Mouse (Mus musculus) stomach, embryonic 15.5 days (tissue): ENCODE measurements around the gene Ess2. TPM values are rescaled to one million over a fixed set of nuclear protein-coding genes. Genes with fewer than 3 reads are reported as not detected.
"Not testable (repeated sequence)": the region's sequence is repeated elsewhere in the genome, so short reads cannot be mapped to it uniquely, and the experiment has no call there.

Source experiments
- ATAC-seq: fragments of 200-750 bp; cut with Nextera tagmentation; 2 replicates; pipeline ENCODE4 v1.8.0; 2017; ENCODE audit warnings: low read depth, moderate number of reproducible peaks, moderate TSS enrichment; ENCODE audit not compliant: insufficient read depth, low FRiP score
- H3K27ac ChIP-seq: fragments of 300-500 bp; sonication (generic); 2 replicates; pipeline ENCODE4 v1.5.1; 2015; ENCODE audit warnings: mild to moderate bottlenecking, inconsistent platforms
- H3K27me3 ChIP-seq: fragments of 300-500 bp; sonication (generic); replicated peaks from 2 replicates; pipeline ENCODE4 v1.6.1; 2015; ENCODE audit warnings: inconsistent platforms
- H3K36me3 ChIP-seq: fragments of 300-500 bp; sonication (generic); 2 replicates; pipeline ENCODE4 v1.6.1; 2015; ENCODE audit warnings: inconsistent platforms
- H3K4me1 ChIP-seq: fragments of 300-500 bp; sonication (generic); 2 replicates; pipeline ENCODE4 v1.6.1; 2015; ENCODE audit warnings: inconsistent platforms
- H3K4me2 ChIP-seq: fragments of 300-500 bp; sonication (generic); 2 replicates; pipeline ENCODE4 v1.6.1; 2015; ENCODE audit warnings: mild to moderate bottlenecking, inconsistent platforms
- H3K4me3 ChIP-seq: fragments of 300-500 bp; sonication (generic); replicated peaks from 2 replicates; pipeline ENCODE4 v1.5.1; 2015; ENCODE audit warnings: inconsistent platforms
- H3K9ac ChIP-seq: fragments of 300-500 bp; sonication (generic); 2 replicates; pipeline ENCODE4 v1.6.1; 2015; ENCODE audit warnings: inconsistent platforms
- H3K9me3 ChIP-seq: fragments of 300-500 bp; sonication (generic); 2 replicates; pipeline ENCODE4 v1.6.1; 2016; ENCODE audit warnings: inconsistent platforms
- WGBS: fragments of 180-500 bp; shearing (Covaris S2); methylation state at CpG from one replicate; pipeline ENCODE4 v1.1.7; 2015; 5-methylcytosine and 5-hydroxymethylcytosine counted together
- polyA plus RNA-seq: library from polyadenylated mRNA; unstranded; fragments of >200 nt; fragmentation: Nextera tagmentation; extraction: Ambion mirVana; gene quantifications from 2 replicates; pipeline ENCODE4 v1.2.1, GENCODE M21; 2015

The Ess2 gene
- 31.7 and 35.5 TPM in 2 replicates for polyA plus RNA-seq

GRCm38 (mm10) chr16:17911052-17911595, at the start of gene Ess2:
TSS of gene Ess2 (minus strand) at chr16:17911348.
- Histone ChIP-seq H3K36me3 (peaks cover 30% of the 10 kb centered on the region), H3K4me1 (peaks cover 22% of the 10 kb centered on the region), H3K27me3 (peaks cover 45% of the 10 kb centered on the region), H3K9me3 (no peaks in the 10 kb centered on the region), H3K4me2 (peak within 1 kb of the TSS; percentile 83), H3K9ac (peak within 1 kb of the TSS; percentile 51), H3K27ac (peak within 1 kb of the TSS; percentile 68; the same call in 1 of the 2 replicates), H3K4me3 (peak within 1 kb of the TSS; percentile 71)
- WGBS: 0% methylated on average over 35 of the region's 35 CpGs
- ATAC-seq: peak; percentile 94

DNA sequence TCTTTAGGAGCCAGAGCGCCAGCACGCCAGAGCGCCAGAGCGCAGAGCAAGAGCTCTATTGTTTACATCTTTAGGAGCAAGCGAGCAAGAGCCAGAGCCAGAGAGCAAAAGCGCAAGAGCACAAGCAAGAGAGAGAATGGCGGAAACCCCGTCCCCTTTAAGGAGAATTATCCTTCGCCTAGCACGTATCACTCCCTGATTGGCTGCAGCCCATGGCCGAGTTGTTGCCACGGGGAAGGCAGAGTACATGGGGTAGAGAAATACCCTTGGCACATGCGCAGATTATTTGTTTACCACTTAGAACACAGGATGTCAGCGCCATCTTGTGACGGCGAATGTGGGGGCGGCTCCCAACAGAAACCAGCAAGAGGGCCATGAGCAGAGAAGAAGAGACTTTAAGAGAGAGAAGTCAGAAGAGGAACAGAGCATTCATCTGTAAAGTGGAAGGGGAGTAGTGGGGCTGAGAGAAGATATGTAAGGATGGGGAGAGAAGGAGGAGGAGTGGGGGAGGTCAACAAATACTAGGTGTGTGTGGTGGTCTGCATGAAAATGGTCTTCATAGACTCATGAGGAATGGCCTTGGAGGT, 45.0 kb upstream of the Ess2 start:
- H3K4me2 ChIP-seq, H3K9ac ChIP-seq, H3K4me3 ChIP-seq, H3K27ac ChIP-seq, ATAC-seq, H3K27me3 ChIP-seq, H3K4me1 ChIP-seq, H3K36me3 ChIP-seq, H3K9me3 ChIP-seq: not testable (repeated sequence)
- WGBS: 94% methylated on average over 17 of the region's 17 CpGs

DNA sequence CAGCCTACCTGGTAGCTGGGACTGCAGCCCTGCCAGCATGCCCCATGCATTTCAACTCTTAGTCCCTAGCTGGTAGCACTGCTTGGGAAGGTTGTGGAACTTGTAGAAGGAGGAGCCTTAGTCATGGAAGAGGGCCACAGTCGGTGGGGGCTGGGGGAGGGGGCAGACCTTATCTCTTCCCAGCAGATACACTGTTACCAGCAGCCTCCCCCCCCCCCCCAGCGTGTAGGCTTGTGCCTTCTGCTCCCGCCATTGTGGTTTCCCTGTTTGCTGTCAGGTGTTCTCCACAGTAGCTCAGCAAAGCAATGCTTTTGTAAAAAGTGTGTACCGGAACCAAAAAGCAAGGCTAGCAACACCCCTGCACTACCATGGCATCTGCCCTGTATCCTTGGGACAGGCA, 40.5 kb upstream of the Ess2 start:
- 93% methylated on average over 4 of the region's 4 CpGs for WGBS
- Histone ChIP-seq H3K9me3 (no peaks in the 10 kb centered on the region), H3K36me3 (no peaks in the 10 kb centered on the region), H3K4me1 (no peaks in the 10 kb centered on the region), H3K9ac (no peak overlapping the region), H3K4me2 (no peak overlapping the region), H3K4me3 (no peak overlapping the region), H3K27me3 (no peaks in the 10 kb centered on the region), H3K27ac (no peak overlapping the region)
- ATAC-seq: no peak

GRCm38 (mm10) chr16:17950068-17950467, 38.9 kb upstream of the Ess2 start:
- ATAC-seq: no peak

DNA sequence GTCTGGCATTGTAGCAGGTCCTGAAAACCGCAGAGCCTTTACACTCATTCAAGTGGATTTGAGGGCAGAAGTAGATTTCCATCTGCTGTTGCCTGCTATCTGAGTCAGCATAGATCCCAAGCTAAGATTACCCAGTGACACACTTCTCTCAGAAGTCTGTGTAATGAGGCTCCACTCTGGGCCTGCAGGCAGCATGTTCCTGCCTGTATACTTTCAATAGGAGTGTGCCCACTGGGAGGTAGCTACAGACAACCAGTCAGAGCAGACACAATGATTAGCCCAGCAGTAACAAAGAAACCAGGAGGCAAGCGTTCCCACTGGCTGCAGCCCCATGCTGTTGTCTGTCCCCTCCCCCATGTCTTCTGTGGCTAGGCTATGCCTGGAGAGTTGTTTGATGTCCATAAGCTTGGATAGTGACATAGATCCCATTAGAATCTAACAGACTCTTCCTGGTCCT, 38.3 kb upstream of the Ess2 start:
- Histone ChIP-seq H3K9me3 (no peaks in the 10 kb centered on the region), H3K4me2 (no peak overlapping the region), H3K27ac (0 out of 2 replicates have a peak overlapping the region, but pooled peaks have one; percentile 28), H3K27me3 (no peaks in the 10 kb centered on the region), H3K4me1 (no peaks in the 10 kb centered on the region), H3K4me3 (no peak overlapping the region), H3K9ac (no peak overlapping the region), H3K36me3 (no peaks in the 10 kb centered on the region)
- ATAC-seq: no peak
- WGBS: 48% methylated on average over 2 of the region's 2 CpGs

More at GRCm38 (mm10) chr16:17950068-17950467, 38.9 kb upstream of the Ess2 start:
- no peaks in the 10 kb centered on the region for H3K4me1 ChIP-seq
- H3K27me3 ChIP-seq: no peaks in the 10 kb centered on the region
- no peak overlapping the region for H3K4me3 ChIP-seq
- H3K9ac ChIP-seq: no peak overlapping the region
- no peak overlapping the region for H3K27ac ChIP-seq
- H3K36me3 ChIP-seq: no peaks in the 10 kb centered on the region
- H3K9me3 ChIP-seq: no peaks in the 10 kb centered on the region
- no peak overlapping the region for H3K4me2 ChIP-seq
- WGBS: 64% methylated on average over 4 of the region's 4 CpGs

- peak overlapping the region; percentile 9; the same call in 1 of the 2 replicates for H3K4me2 ChIP-seq
- H3K9ac ChIP-seq: no peak overlapping the region
- 46% methylated on average over 7 of the region's 7 CpGs for WGBS
- peak; percentile 39; the same call in 1 of the 2 replicates for ATAC-seq
- no peaks in the 10 kb centered on the region for H3K36me3 ChIP-seq
- H3K4me3 ChIP-seq: no peak overlapping the region
- H3K27ac ChIP-seq: 0 out of 2 replicates have a peak overlapping the region, but pooled peaks have one; percentile 40
- H3K4me1 ChIP-seq: no peaks in the 10 kb centered on the region
- no peaks in the 10 kb centered on the region for H3K27me3 ChIP-seq
- H3K9me3 ChIP-seq: no peaks in the 10 kb centered on the region
Measured at GRCm38 (mm10) chr16:17945081-17945831, 34.1 kb upstream of the Ess2 start.

- Histone ChIP-seq H3K4me1 (peaks cover 11% of the 10 kb centered on the region), H3K9ac (no peak overlapping the region), H3K9me3 (no peaks in the 10 kb centered on the region), H3K27me3 (no peaks in the 10 kb centered on the region), H3K4me2 (no peak overlapping the region), H3K4me3 (no peak overlapping the region), H3K27ac (no peak overlapping the region), H3K36me3 (no peaks in the 10 kb centered on the region)
- WGBS: 62% methylated on average over 8 of the region's 8 CpGs
- ATAC-seq: no peak
Measured at GRCm38 (mm10) chr16:17943466-17943865, 32.3 kb upstream of the Ess2 start.

DNA sequence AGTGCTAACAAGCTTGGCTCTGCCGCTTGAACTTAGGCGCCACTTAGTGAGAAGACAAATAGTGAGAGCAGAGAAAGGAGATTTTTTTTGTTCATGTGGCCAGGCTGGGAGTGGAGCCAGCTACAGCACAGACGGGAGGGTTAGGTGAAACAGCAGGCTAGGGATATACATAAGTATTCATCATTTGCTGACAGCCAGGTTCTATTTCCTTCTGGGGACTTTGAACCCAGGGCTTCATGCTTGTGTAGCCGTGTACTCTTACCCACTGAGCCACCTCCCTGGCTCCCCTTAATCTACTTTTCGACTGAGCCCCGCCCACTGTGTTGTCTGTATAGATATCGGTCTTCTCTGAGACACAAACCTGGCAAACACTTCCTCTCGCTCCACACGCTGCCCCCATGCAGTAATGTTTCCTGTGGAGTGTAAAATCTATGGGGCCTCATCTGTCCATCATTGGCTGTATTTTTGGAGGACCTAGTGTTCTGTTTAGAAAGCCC, 28.2 kb upstream of the Ess2 start:
- Histone ChIP-seq H3K9ac (no peak overlapping the region), H3K36me3 (no peaks in the 10 kb centered on the region), H3K9me3 (no peaks in the 10 kb centered on the region), H3K27ac (peak overlapping the region; percentile 72), H3K4me1 (peaks cover 13% of the 10 kb centered on the region), H3K27me3 (no peaks in the 10 kb centered on the region), H3K4me3 (no peak overlapping the region), H3K4me2 (peak overlapping the region; percentile 19; the same call in 1 of the 2 replicates)
- peak; percentile 81 for ATAC-seq
- WGBS: 28% methylated on average over 9 of the region's 9 CpGs

DNA sequence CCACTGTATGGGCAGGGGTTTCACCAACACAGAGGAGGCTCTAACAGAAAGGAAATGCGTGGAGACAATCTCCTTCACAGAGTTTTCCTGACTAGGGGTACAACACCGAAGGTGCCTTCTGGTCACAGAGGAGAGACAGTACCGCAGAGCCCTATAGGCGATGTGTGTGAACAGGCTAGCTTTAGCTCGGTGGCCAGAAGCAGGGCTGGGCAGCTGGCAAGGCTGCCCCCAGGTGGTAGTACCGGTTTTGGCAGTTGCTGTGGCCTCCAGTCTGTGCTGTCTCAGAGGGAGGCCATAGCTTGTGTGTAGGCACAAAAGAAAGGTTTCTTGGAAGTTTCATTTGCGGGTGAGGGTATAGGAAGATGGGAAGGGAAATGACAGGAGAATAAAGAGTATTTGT, 27.7 kb upstream of the Ess2 start:
- WGBS: 10% methylated on average over 7 of the region's 7 CpGs
- peak overlapping the region; percentile 19; the same call in 1 of the 2 replicates for H3K4me2 ChIP-seq
- peaks cover 13% of the 10 kb centered on the region for H3K4me1 ChIP-seq
- H3K36me3 ChIP-seq: no peaks in the 10 kb centered on the region
- no peak overlapping the region for H3K9ac ChIP-seq
- peak overlapping the region; percentile 72 for H3K27ac ChIP-seq
- H3K9me3 ChIP-seq: no peaks in the 10 kb centered on the region
- H3K4me3 ChIP-seq: no peak overlapping the region
- ATAC-seq: peak; percentile 89
- no peaks in the 10 kb centered on the region for H3K27me3 ChIP-seq

DNA sequence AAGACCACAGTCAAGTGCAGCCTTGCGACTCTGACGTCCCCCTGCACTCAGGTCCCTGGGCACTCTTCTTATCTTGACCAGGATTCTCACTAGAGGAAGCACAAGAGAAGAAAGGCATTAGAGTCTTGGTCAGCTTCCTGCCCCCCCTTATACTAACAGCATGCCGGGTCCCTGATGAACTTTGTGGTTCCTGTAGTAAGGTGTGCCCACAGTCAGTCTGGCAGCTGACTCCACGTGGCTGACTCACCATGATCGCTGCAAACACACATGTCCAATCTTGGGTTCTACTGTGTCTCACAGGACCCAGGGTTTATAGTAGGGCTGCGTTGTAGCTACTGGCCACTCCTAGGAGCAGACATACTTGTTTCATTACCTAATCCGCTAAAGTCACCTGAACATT, 27.0 kb upstream of the Ess2 start:
- no peak overlapping the region for H3K4me2 ChIP-seq
- no peak overlapping the region for H3K9ac ChIP-seq
- no peaks in the 10 kb centered on the region for H3K27me3 ChIP-seq
- H3K36me3 ChIP-seq: no peaks in the 10 kb centered on the region
- H3K9me3 ChIP-seq: no peaks in the 10 kb centered on the region
- no peak overlapping the region for H3K27ac ChIP-seq
- WGBS: 65% methylated on average over 7 of the region's 7 CpGs
- no peak overlapping the region for H3K4me3 ChIP-seq
- no peak for ATAC-seq
- peaks cover 13% of the 10 kb centered on the region for H3K4me1 ChIP-seq

- Histone ChIP-seq H3K4me1 (peaks cover 13% of the 10 kb centered on the region), H3K36me3 (no peaks in the 10 kb centered on the region), H3K27ac (no peak overlapping the region), H3K9me3 (no peaks in the 10 kb centered on the region), H3K27me3 (no peaks in the 10 kb centered on the region), H3K4me3 (no peak overlapping the region), H3K9ac (no peak overlapping the region), H3K4me2 (no peak overlapping the region)
- ATAC-seq: no peak
- WGBS: 80% methylated on average over 10 of the region's 10 CpGs
Measured at GRCm38 (mm10) chr16:17936776-17937175, 25.6 kb upstream of the Ess2 start.

- Histone ChIP-seq H3K9ac (no peak overlapping the region), H3K9me3 (no peaks in the 10 kb centered on the region), H3K27ac (no peak overlapping the region), H3K4me3 (no peak overlapping the region), H3K27me3 (no peaks in the 10 kb centered on the region), H3K4me2 (no peak overlapping the region), H3K4me1 (peaks cover 13% of the 10 kb centered on the region), H3K36me3 (no peaks in the 10 kb centered on the region)
- 59% methylated on average over 3 of the region's 3 CpGs for WGBS
- no peak for ATAC-seq
Measured at GRCm38 (mm10) chr16:17934445-17934910, 23.3 kb upstream of the Ess2 start.
